Mouse (Mus musculus) thymus, postnatal 36 days (tissue): ENCODE measurements around the gene Gm11042.

ENCODE experiments used
- DNase-seq, 2 experiments: peaks; one replicate each; pipeline ENCODE4 v3.0.0; 2022; ENCODE audit warnings: mixed read lengths in 2 of 2

Gm11042 gene

DNA sequence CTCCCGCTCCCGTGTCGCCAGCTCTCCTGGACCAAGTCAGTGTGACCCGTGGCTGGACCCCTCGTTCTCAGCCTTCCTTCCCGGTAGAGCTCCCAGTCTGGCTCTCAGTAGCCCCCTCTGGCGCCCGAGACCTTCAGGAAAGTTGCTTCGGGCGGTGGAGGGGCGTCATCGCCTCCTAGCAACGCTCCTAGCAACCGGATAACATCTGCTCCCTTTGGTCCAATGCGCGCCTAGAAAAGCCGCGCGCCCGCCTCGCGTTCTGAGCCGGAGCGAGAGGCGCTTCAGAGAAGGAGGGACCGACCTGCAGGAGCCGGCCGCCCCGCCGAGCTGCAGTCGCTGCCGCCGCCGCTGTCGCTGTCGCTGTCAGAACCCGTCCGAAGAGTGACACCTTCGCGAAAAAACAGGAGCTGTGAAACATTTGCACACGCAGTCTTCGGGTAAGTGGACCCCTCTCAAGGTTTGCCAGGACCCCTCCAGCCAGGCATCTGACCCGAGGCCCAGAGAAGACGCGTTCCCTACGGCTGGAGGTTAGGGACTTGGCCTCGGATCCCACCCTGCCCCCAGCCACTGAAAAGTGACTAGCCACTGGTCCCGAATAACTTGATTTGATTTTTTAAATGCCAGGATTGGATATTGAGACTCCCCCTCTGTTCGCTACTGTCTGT, 32.0 kb downstream of the Gm11042 start:
- DNase-seq = peak; percentile 29 to 55

DNA sequence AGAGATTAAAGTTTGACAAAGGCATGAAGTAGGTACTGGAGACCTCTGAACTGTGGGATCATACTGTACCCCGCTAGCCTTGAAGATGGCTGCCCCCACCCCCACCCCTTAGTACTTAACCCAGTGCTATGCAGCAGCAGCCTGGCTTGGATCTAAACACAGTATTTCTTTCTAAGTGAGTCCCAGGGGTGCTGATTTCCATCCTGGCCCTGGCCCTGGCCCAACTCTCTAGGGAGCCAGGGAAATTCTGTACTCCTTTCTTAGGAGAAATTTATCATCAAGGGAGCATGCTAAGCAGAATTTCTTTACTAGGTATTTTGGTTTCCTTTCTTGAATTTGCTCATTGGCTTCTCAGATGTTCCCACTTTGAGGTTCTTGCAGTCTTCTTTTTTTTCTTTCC, 33.3 kb downstream of the Gm11042 start:
- DNase-seq = no peak

DNA sequence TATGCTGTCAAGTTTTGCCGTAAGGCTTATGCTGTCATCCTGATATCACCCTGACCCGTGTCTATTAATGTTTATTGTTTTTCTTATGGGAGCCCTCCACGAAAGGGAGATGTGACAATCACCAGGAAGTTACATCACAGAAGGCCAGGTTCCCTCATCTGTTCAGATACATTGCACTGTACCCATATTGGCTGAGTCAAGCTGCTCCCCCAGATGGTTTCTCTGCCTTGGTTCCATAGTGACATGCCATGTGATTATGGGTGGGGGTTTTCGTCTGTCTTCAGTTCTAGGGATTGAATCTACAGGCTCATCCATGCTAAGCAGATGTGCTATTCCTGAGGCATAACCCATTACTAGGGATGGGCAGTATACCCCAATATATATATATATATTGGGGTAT, 34.8 kb downstream of the Gm11042 start:
- no peak for DNase-seq

DNA sequence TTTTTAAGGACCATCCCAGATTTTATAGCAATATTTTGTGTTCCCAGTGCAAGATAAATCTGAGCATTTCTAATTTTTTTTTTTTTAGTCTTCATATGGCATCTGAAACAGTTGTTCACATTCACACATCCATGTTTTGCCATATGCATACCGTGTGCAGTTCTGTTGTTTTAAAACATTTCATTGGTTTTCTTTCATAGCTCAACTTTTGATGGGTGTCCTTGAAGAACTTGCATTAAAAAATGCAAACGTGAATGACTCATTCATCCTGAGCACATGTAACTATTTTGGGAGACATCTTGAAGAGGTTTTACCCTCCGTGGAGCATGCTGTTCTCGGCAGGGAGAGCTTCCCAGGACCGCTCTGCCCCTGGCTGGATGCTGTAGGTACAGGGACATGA, 38.9 kb downstream of the Gm11042 start:
- DNase-seq = no peak

DNA sequence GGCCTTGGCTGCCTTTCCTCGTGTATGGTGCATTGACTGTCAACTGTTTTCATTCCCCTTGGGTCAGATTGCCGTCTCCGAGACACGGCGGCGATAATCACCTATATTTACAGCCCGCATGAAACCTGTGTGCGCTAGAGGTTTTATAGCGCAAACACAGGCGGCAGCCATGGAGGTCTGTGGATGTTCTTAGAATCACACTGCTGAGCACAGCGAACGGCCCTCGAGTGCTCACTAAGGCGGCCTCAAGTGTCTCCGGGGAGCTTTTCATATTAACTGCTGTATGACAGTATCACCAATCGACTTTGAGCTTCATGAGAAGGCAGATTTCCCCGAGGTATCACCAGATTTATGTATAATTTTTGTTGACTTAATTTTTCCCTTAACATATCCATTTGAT, 43.6 kb downstream of the Gm11042 start:
- no peak for DNase-seq

DNA sequence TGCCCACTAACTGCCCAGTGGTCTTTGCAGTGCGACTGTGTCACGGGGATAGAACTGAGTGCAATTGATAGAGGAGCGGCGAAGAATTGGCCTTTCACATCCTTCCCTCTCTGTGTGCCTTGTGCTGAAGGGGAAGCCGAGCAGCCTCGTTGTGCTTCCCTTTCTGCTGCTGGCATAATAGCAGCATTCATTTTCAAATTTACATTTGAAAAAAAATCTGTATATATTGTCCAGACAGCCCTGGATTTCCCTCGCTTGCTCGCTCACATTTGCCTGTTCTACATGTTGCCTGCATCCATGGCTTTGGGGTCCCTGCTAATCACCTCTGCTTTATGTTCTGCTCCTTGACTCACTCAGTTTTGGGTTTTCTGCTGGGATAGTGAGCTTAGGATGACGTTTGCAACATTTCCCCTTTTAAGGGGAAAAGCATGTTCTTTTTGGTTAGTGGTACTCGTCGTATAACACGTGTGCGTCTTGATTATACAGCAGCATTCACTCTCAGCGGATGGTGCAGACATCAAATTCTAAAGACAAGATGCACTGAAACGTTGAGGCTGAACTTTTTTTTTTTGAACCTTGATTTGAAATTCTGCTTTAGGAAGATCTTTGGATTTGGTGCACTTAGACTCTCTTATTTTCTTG, 47.4 kb downstream of the Gm11042 start:
- DNase-seq = no peak

DNA sequence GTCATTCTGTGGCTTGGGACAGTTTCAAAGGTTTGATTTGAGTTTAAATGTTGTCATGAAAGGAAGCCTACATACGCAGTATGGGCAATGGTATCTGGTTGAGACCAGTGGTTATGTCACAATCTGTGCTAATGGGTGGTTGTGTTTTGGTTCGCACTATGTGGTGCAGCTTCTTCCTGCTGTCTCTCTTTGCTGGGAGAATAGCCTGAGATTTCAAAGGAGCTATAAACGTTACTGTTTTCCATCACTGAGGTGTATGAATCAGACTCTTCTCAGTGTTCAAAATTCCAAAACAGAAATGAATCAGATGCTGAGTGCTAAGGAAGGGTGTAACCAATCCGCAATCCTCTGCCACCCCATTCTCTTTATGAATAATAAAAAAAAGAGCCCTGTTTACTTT, 49.1 kb downstream of the Gm11042 start:
- DNase-seq = no peak
